Mouse (Mus musculus): ENCODE measurements around the gene Larp1b. TPM values are rescaled to one million over a fixed set of nuclear protein-coding genes. Genes with fewer than 3 reads are reported as not detected.

The Larp1b gene
- polyA plus RNA-seq, 1 experiment from 2014 or later: 5.0 TPM

DNA sequence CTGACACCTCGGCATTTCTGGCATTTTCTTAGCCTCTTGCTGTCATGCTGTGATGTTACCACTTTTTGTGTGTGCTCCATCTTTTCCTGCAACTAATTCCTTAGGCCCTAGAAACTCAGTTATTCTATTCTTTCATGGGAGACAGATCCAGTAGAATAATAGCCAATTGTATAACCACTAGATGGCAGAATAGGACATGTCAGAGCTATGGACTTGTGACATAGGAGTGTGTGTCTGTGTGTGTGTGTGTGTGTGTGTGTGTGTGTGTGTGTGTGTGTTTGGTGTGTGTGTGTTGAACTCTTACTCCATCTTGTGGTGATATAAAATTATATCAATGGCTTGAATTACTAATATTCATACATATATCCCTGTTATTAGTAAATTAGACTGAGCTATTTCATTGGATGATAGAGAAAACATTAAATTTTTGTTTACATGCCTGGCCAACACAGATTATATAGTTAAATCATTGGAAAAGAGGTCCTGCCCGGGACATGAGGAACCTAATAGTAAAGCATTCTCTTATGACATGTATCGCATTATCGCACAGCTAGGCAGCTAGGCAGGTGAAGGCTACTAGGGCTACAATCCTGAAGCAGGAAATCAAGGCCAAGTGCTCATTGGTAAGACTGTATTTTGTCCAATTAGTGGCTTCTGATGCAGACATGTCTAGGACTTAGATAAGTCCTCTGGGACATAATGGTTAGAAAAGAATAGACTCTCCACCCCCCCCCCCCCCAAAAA lies 92.7 kb downstream of the Larp1b start:
- no peak overlapping the region for H3K27ac ChIP-seq

GRCm38 (mm10) chr3:41043756-41044354 lies 94.2 kb downstream of the Larp1b start:
- Histone ChIP-seq H3K27me3 (ENCODE audit: control insufficient read depth, insufficient read depth, low read length) (no peaks in the 10 kb centered on the region), H3K36me3 (replicated peaks; ENCODE audit: control insufficient read depth, insufficient read depth) (no peaks in the 10 kb centered on the region), H3K9ac (no peak overlapping the region), H3K4me2 (replicated peaks) (no peak overlapping the region), H3K9me3 (ENCODE audit: control insufficient read depth, low read length) (no peaks in the 10 kb centered on the region), H3K27ac (no peak overlapping the region), H3K4me1 (replicated peaks; ENCODE audit: control insufficient read depth, insufficient read depth, low read length) (no peaks in the 10 kb centered on the region), H3K4me3 (replicated peaks; ENCODE audit: low read length) (no peak overlapping the region)
- 83% methylated on average over 11 of the region's 11 CpGs for whole genome bisulfite sequencing
- ATAC-seq (ENCODE audit: low FRiP score) (no peak), DNase-seq (ENCODE audit: low spot score) (no peak)

More for the DNA sequence above, 92.7 kb downstream of the Larp1b start:
- Histone ChIP-seq H3K4me2 (replicated peaks) (no peak overlapping the region), H3K9me3 (ENCODE audit: control insufficient read depth, low read length) (no peaks in the 10 kb centered on the region), H3K4me3 (replicated peaks; ENCODE audit: low read length) (no peak overlapping the region), H3K4me1 (replicated peaks; ENCODE audit: control insufficient read depth, insufficient read depth, low read length) (no peaks in the 10 kb centered on the region), H3K27me3 (ENCODE audit: control insufficient read depth, insufficient read depth, low read length) (no peaks in the 10 kb centered on the region), H3K9ac (no peak overlapping the region), H3K36me3 (replicated peaks; ENCODE audit: control insufficient read depth, insufficient read depth) (no peaks in the 10 kb centered on the region)
- ATAC-seq (ENCODE audit: low FRiP score) (peak; percentile 74; the same call in 1 of the 2 replicates), DNase-seq (ENCODE audit: low spot score) (peak; percentile 68)
- WGBS: 86% methylated on average over 4 of the region's 4 CpGs

DNA sequence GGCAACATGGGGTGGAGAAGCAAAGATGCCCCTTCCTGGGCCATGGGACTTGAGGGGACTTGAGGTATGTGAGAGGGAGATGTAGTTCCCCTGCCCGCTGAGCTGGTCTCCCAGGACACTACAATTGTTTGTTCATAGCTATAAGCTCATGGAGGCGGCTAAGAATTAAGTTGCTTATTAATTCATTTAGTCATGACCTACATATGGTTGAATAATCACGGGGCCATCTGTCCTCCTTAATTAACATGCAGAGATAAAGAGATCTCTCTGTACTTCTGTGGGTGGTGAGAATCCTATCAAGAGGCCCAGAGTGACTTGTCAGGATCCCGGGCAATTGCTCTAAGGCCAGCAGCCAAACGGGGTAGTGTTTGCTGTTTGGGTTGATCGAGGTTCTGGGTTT lies 98.2 kb downstream of the Larp1b start:
- no peaks in the 10 kb centered on the region for H3K9me3 ChIP-seq (ENCODE audit: control insufficient read depth, low read length)
- no peak overlapping the region for H3K9ac ChIP-seq
- no peaks in the 10 kb centered on the region for H3K4me1 ChIP-seq (replicated peaks; ENCODE audit: control insufficient read depth, insufficient read depth, low read length)
- ATAC-seq (ENCODE audit: low FRiP score) (no peak), DNase-seq (ENCODE audit: low spot score) (no peak)
- H3K27ac ChIP-seq: no peak overlapping the region
- WGBS: 75% methylated on average over 6 of the region's 6 CpGs
- no peak overlapping the region for H3K4me2 ChIP-seq (replicated peaks)
- no peak overlapping the region for H3K4me3 ChIP-seq (replicated peaks; ENCODE audit: low read length)
- no peaks in the 10 kb centered on the region for H3K36me3 ChIP-seq (replicated peaks; ENCODE audit: control insufficient read depth, insufficient read depth)
- H3K27me3 ChIP-seq (ENCODE audit: control insufficient read depth, insufficient read depth, low read length): no peaks in the 10 kb centered on the region

- no peak overlapping the region for H3K4me2 ChIP-seq (replicated peaks)
- H3K36me3 ChIP-seq (replicated peaks; ENCODE audit: control insufficient read depth, insufficient read depth): no peaks in the 10 kb centered on the region
- H3K27me3 ChIP-seq (ENCODE audit: control insufficient read depth, insufficient read depth, low read length): no peaks in the 10 kb centered on the region
- ATAC-seq (ENCODE audit: low FRiP score) (no peak), DNase-seq (ENCODE audit: low spot score) (no peak)
- no peak overlapping the region for H3K4me3 ChIP-seq (replicated peaks; ENCODE audit: low read length)
- no peaks in the 10 kb centered on the region for H3K4me1 ChIP-seq (replicated peaks; ENCODE audit: control insufficient read depth, insufficient read depth, low read length)
- no peak overlapping the region for H3K27ac ChIP-seq
- no peak overlapping the region for H3K9ac ChIP-seq
- H3K9me3 ChIP-seq (ENCODE audit: control insufficient read depth, low read length): 0 out of 2 replicates have a peak, but pooled peaks cover 6% of the 10 kb centered on the region
- 94% methylated on average over 3 of the region's 3 CpGs for WGBS
Measured at GRCm38 (mm10) chr3:41053334-41053733, 103.7 kb downstream of the Larp1b start.

GRCm38 (mm10) chr3:41058395-41058794 lies 108.8 kb downstream of the Larp1b start:
- peak; percentile 44; the same call in 1 of the 2 replicates for ATAC-seq (ENCODE audit: low FRiP score)
- Histone ChIP-seq H3K9ac (no peak overlapping the region), H3K36me3 (replicated peaks; ENCODE audit: control insufficient read depth, insufficient read depth) (no peaks in the 10 kb centered on the region), H3K4me2 (replicated peaks) (no peak overlapping the region), H3K4me1 (replicated peaks; ENCODE audit: control insufficient read depth, insufficient read depth, low read length) (no peaks in the 10 kb centered on the region), H3K27ac (no peak overlapping the region), H3K9me3 (ENCODE audit: control insufficient read depth, low read length) (0 out of 2 replicates have a peak, but pooled peaks cover 6% of the 10 kb centered on the region), H3K27me3 (ENCODE audit: control insufficient read depth, insufficient read depth, low read length) (no peaks in the 10 kb centered on the region), H3K4me3 (replicated peaks; ENCODE audit: low read length) (no peak overlapping the region)
- 66% methylated on average over 2 of the region's 2 CpGs for WGBS
- peak; percentile 44 for DNase-seq (ENCODE audit: low spot score)

DNA sequence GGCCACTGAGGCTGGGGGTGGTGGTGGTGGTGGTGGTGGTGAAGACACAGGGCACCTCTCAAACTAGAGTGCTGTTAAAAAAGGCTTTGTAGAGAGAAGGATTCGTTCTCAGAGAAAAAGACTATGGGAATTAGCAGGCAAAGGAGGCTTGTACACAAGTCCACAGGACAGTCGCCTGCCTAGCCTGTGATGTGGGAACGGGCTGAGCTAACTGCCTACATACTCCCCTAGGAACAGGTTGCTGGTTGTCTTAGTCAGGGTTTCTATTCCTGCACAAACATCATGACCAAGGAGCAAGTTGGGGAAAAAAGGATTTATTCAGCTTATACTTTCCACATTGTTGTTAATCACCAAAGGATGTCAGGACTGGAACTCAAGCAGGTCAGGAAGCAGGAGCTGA lies 109.6 kb downstream of the Larp1b start:
- Histone ChIP-seq H3K9ac (no peak overlapping the region), H3K36me3 (replicated peaks; ENCODE audit: control insufficient read depth, insufficient read depth) (0 out of 2 replicates have a peak, but pooled peaks cover under 1% of the 10 kb centered on the region), H3K9me3 (ENCODE audit: control insufficient read depth, low read length) (0 out of 2 replicates have a peak, but pooled peaks cover 6% of the 10 kb centered on the region), H3K27ac (no peak overlapping the region), H3K27me3 (ENCODE audit: control insufficient read depth, insufficient read depth, low read length) (no peaks in the 10 kb centered on the region), H3K4me1 (replicated peaks; ENCODE audit: control insufficient read depth, insufficient read depth, low read length) (no peaks in the 10 kb centered on the region), H3K4me2 (replicated peaks) (no peak overlapping the region), H3K4me3 (replicated peaks; ENCODE audit: low read length) (no peak overlapping the region)
- DNase-seq (ENCODE audit: low spot score): no peak
- WGBS: 94% methylated on average over 3 of the region's 3 CpGs
- no peak for ATAC-seq (ENCODE audit: low FRiP score)

DNA sequence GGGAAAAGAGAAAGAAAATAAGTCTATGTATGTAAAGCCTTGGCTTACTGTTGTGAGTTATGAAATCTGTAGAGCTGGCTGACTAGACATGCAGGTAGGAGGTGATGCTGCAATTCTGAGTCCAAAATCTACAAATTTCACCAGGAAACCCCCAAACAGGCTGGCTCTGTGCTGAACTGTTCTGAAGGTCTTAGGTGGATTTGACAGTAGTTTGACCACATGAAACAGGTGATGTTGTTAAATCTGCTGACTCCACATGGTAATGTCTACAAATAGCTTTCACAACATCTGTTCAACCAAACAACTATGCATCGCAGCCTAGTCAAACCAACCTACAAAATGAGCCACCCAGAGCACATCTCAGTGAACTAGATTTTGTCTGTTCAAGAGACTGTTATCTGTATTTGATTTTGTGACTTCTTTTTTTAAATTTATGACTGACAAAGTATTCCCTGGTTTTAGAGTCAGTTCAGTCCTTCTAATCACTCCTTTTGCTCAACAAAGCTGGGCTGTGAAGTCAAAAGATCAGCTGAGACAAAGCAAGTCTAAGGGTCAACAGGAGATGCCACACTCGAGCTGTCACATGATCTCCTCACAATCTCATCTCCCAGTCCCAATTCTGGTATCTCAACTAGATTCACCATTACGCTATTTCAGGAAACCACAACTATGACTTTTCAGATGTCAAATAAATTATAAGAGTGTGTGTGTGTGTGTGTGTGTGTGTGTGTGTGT lies 112.4 kb downstream of the Larp1b start:
- Histone ChIP-seq H3K4me2 (replicated peaks) (no peak overlapping the region), H3K36me3 (replicated peaks; ENCODE audit: control insufficient read depth, insufficient read depth) (peaks cover 12% of the 10 kb centered on the region), H3K4me1 (replicated peaks; ENCODE audit: control insufficient read depth, insufficient read depth, low read length) (no peaks in the 10 kb centered on the region), H3K4me3 (replicated peaks; ENCODE audit: low read length) (no peak overlapping the region), H3K27ac (no peak overlapping the region), H3K27me3 (ENCODE audit: control insufficient read depth, insufficient read depth, low read length) (no peaks in the 10 kb centered on the region), H3K9ac (no peak overlapping the region), H3K9me3 (ENCODE audit: control insufficient read depth, low read length) (no peaks in the 10 kb centered on the region)
- DNase-seq (ENCODE audit: low spot score) (no peak), ATAC-seq (ENCODE audit: low FRiP score) (no peak)
- 91% methylated on average over 3 of the region's 3 CpGs for WGBS

GRCm38 (mm10) chr3:41062758-41063157 lies 113.1 kb downstream of the Larp1b start:
- H3K9me3 ChIP-seq (ENCODE audit: control insufficient read depth, low read length): no peaks in the 10 kb centered on the region
- H3K4me1 ChIP-seq (replicated peaks; ENCODE audit: control insufficient read depth, insufficient read depth, low read length): no peaks in the 10 kb centered on the region
- 93% methylated on average over 2 of the region's 2 CpGs for WGBS
- ATAC-seq (ENCODE audit: low FRiP score) (no peak), DNase-seq (ENCODE audit: low spot score) (no peak)
- H3K4me2 ChIP-seq (replicated peaks): no peak overlapping the region
- no peak overlapping the region for H3K27ac ChIP-seq
- H3K4me3 ChIP-seq (replicated peaks; ENCODE audit: low read length): no peak overlapping the region
- H3K9ac ChIP-seq: no peak overlapping the region
- no peaks in the 10 kb centered on the region for H3K27me3 ChIP-seq (ENCODE audit: control insufficient read depth, insufficient read depth, low read length)
- peaks cover 19% of the 10 kb centered on the region for H3K36me3 ChIP-seq (replicated peaks; ENCODE audit: control insufficient read depth, insufficient read depth)

DNA sequence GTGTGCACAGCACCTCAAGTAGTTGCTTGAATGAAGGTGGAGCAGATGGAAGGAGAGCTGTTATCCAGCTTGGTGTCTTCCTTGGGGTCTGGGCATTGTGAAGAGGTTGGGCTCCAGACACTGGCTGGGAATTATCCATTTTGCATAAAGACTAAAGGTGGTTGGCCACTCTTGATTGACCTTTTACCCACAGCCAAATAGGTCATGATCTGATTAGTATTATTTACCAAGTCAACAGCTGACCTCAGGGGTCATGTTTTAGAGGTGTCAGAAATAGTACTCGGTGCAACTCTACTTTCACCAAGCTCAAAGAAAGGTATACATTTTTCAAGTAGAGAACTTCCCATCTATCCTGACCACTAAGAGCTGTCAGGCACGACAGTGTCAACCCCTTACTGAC lies 115.7 kb downstream of the Larp1b start:
- 90% methylated on average over 2 of the region's 2 CpGs for WGBS
- Histone ChIP-seq H3K4me3 (replicated peaks; ENCODE audit: low read length) (no peak overlapping the region), H3K27ac (no peak overlapping the region), H3K4me2 (replicated peaks) (no peak overlapping the region), H3K27me3 (ENCODE audit: control insufficient read depth, insufficient read depth, low read length) (no peaks in the 10 kb centered on the region), H3K9me3 (ENCODE audit: control insufficient read depth, low read length) (no peaks in the 10 kb centered on the region), H3K36me3 (replicated peaks; ENCODE audit: control insufficient read depth, insufficient read depth) (peaks cover 31% of the 10 kb centered on the region), H3K4me1 (replicated peaks; ENCODE audit: control insufficient read depth, insufficient read depth, low read length) (no peaks in the 10 kb centered on the region), H3K9ac (no peak overlapping the region)
- ATAC-seq (ENCODE audit: low FRiP score) (no peak), DNase-seq (ENCODE audit: low spot score) (no peak)

All from hindbrain, embryonic 14.5 days (tissue).